Comparison of ENCODE assay signal across 8 mouse cellular contexts in the genomic region with DNA sequence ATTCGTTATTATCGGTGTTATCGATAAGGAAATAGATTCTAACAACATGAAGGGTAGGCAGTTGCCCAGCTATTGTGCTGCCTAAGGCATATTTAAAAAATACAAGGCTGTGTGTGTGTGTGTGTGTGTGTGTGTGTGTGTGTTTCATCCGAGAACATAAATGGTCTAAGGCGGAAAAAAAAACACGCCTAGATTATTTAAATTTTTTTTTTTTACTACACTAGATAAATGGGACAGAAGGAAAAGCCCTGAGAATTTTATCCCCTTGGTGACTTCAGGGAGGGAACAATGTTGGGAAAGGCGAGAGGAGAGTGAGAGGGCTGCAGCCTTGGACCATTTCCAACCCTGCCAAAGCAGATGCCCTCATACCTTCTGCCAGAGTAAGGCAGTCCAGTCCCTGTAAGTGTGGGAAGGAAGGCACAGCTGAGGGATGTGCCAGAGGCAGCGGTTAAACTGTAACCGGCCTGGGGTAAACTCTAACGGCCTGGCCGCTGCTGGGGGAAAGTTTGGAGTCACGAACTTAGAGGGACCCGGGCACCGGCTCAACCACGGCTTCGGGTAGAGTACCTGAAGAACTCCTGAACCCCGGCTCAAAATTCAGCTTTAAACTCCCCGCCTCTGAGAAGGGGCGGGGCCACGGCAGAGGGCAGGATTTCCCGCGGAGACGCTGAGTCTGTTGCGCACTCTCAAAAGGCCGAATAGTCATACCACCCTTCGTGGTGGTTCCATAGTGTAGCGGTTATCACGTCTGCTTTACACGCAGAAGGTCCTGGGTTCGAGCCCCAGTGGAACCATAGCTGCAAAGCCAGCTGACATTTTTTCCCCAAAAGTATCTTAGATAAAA. TPM values are rescaled to one million over a fixed set of nuclear protein-coding genes. Genes with fewer than 3 reads are reported as not detected.
A peak's percentile ranks its signal among the peaks of the same experiment; 100 is the strongest.
DNase-seq lines count a peak whose midpoint lies in the region; ATAC-seq and TF ChIP-seq lines count a peak whose summit lies in the region.

No protein-coding gene starts in this region.

- H3K4me3 ChIP-seq in heart, embryonic 14.5 days (ENCODE audit: control insufficient read depth in 1 of 2, insufficient read depth in 1 of 2, low read depth in 1 of 2, low read length in 2 of 2): peak overlapping the region; percentile 49 to 75
- peak overlapping the region; percentile 55 for H3K4me3 ChIP-seq in liver, embryonic 11.5 days (ENCODE audit: low read depth, low read length)
- H3K4me3 ChIP-seq in myocyte: peak overlapping the region; percentile 35

- H3K4me2 ChIP-seq in heart, embryonic 14.5 days (ENCODE audit: low read length): peak overlapping the region; percentile 52
- H3K4me2 ChIP-seq in liver, embryonic 11.5 days: peak overlapping the region; percentile 52
- H3K4me2 ChIP-seq in myocyte (ENCODE audit: low read depth): peak overlapping the region; percentile 52

- no peaks in the 10 kb centered on the region for H3K36me3 ChIP-seq in heart, embryonic 14.5 days (ENCODE audit: control insufficient read depth, insufficient read depth, low read length)
- H3K36me3 ChIP-seq in liver, embryonic 11.5 days (ENCODE audit: control insufficient read depth, insufficient read depth, low read length): no peaks in the 10 kb centered on the region
- no peaks in the 10 kb centered on the region for H3K36me3 ChIP-seq in myocyte (ENCODE audit: control insufficient read depth, insufficient read depth)

- peak overlapping the region; percentile 63 for H3K9ac ChIP-seq in heart, embryonic 14.5 days (ENCODE audit: low read length)
- H3K9ac ChIP-seq in liver, embryonic 11.5 days (ENCODE audit: low read depth, low read length): peak overlapping the region; percentile 55; the same call in 1 of the 2 replicates

- DNase-seq in CD8-positive naive resting alpha-beta T cell, adult 2 months (ENCODE audit: low read depth in 2 of 2, low spot score in 2 of 2): peak; percentile 90 to 94
- DNase-seq in c-Kit-negative CD71-positive TER-119-positive erythroid progenitor cells, embryonic 14.5 days (ENCODE audit: low read depth, low spot score): peak; percentile 71
- peak; percentile 57 for DNase-seq in fibroblast of lung, adult 2 months (ENCODE audit: low read depth)
- DNase-seq in kidney, postnatal 10 days: peak; percentile 94
- peak; percentile 79 for DNase-seq in liver, embryonic 11.5 days (ENCODE audit: low spot score)
- peak; percentile 91 to 97 for DNase-seq in spleen, postnatal 4 days (ENCODE audit: low spot score in 2 of 2)

- H3K27ac ChIP-seq in heart, embryonic 14.5 days (replicated peaks in 1 of 2; ENCODE audit: control insufficient read depth in 1 of 2, insufficient read depth in 1 of 2, low read depth in 2 of 2, low read length in 2 of 2): no peak overlapping the region
- no peak overlapping the region for H3K27ac ChIP-seq in liver, embryonic 11.5 days (ENCODE audit: low read depth, low read length)

- no peaks in the 10 kb centered on the region for H3K79me2 ChIP-seq in myocyte (ENCODE audit: control insufficient read depth, insufficient read depth)

- no peak overlapping the region for H3ac ChIP-seq in myocyte (ENCODE audit: control insufficient read depth, insufficient read length)

- 28% methylated on average over 30 of the region's 30 CpGs for WGBS in heart, embryonic 14.5 days
- WGBS in liver, embryonic 11.5 days: 27% methylated on average over 30 of the region's 30 CpGs

- no peaks in the 10 kb centered on the region for H3K9me3 ChIP-seq in heart, embryonic 14.5 days (ENCODE audit: control insufficient read depth, low read length)
- no peaks in the 10 kb centered on the region for H3K9me3 ChIP-seq in liver, embryonic 11.5 days (ENCODE audit: control insufficient read depth, low read length)

- no peaks in the 10 kb centered on the region for H3K27me3 ChIP-seq in heart, embryonic 14.5 days (ENCODE audit: control insufficient read depth, insufficient read depth, low read length)
- no peaks in the 10 kb centered on the region; the same call in 1 of the 2 replicates for H3K27me3 ChIP-seq in liver, embryonic 11.5 days (replicated peaks; ENCODE audit: control insufficient read depth, insufficient read depth, low read length)
- no peaks in the 10 kb centered on the region for H3K27me3 ChIP-seq in myocyte (ENCODE audit: control insufficient read depth, insufficient read depth, insufficient read length)

- TF ChIP-seq POLR2A in myocyte (IDR thresholded peaks at IDR 0.05; ENCODE audit: insufficient read length, low read depth): no peak

- ATAC-seq in heart, embryonic 14.5 days (ENCODE audit: insufficient number of reproducible peaks, insufficient read depth, low FRiP score, low read depth): peak; percentile 89
- peak; percentile 94 for ATAC-seq in liver, embryonic 11.5 days (replicated peaks; ENCODE audit: low FRiP score)

- no peaks in the 10 kb centered on the region for H3K4me1 ChIP-seq in heart, embryonic 14.5 days (ENCODE audit: control insufficient read depth in 2 of 2, insufficient read depth in 2 of 2, low read length in 2 of 2)
- no peaks in the 10 kb centered on the region for H3K4me1 ChIP-seq in liver, embryonic 11.5 days (replicated peaks; ENCODE audit: control insufficient read depth, insufficient read depth, low read length)

TF ChIP-seq in myocyte, 11 proteins besides CTCF, POLR2A, EP300 and RAD21:
- TF ChIP-seq MAX (IDR thresholded peaks at IDR 0.05; ENCODE audit: low read depth) (no peak), TCF12 (IDR thresholded peaks at IDR 0.05; ENCODE audit: insufficient read depth, poor library complexity, severe bottlenecking) (no peak), E2F4 (IDR thresholded peaks at IDR 0.05; ENCODE audit: insufficient read depth) (peak; percentile 86), CEBPB (IDR thresholded peaks at IDR 0.05; ENCODE audit: insufficient read depth, poor library complexity, severe bottlenecking) (0 out of 2 replicates have a peak, but pooled peaks have one; percentile 18)

RNA-seq across cellular contexts. Expression of a gene that starts 2.2 kb away (rescaled TPM):
- polyA plus RNA-seq in heart, embryonic 14.5 days (2014; fragmentation: Nextera tagmentation; extraction: Ambion mirVana): 0.05 TPM in 1 of 2 replicates, not detected in the other
- polyA plus RNA-seq in liver, embryonic 11.5 days (2014; fragmentation: Nextera tagmentation; extraction: Ambion mirVana): 0.03 TPM in 1 of 2 replicates, not detected in the other
- 0.02 TPM for polyA plus RNA-seq in myocyte (2012; fragmentation: generic; extraction: Trizol)

RNA-seq across cellular contexts. Expression of a gene that starts 30.0 kb away (rescaled TPM):
- not detected in 2 replicates for polyA plus RNA-seq in heart, embryonic 14.5 days (2014; fragmentation: Nextera tagmentation; extraction: Ambion mirVana)
- polyA plus RNA-seq in liver, embryonic 11.5 days (2014; fragmentation: Nextera tagmentation; extraction: Ambion mirVana): not detected in 2 replicates
- 1.1 TPM for polyA plus RNA-seq in myocyte (2012; fragmentation: generic; extraction: Trizol)
